Mouse (Mus musculus): ENCODE results near the gene Cirbp. TPM values are rescaled to one million over a fixed set of nuclear protein-coding genes. Genes with fewer than 3 reads are reported as not detected.

Gene Cirbp
- polyA plus RNA-seq, 1 experiment: 105 TPM

DNA sequence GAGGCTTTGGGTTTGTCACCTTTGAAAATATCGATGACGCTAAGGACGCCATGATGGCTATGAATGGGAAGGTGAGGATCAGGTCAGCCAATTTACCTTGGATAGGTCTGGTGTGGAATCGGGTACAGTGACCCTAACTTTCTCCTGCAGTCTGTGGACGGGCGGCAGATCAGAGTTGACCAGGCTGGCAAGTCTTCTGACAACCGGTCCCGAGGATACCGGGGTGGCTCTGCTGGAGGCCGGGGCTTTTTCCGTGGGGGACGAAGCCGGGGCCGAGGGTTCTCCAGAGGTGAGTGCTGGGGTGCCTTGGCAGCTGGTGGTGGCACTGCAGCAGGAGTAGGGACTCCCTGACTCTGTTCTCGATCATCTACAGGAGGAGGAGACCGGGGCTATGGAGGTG is 4.3 kb downstream of the Cirbp start:
- H3K27me3 ChIP-seq (ENCODE audit: control insufficient read depth, insufficient read depth, low read length): no peaks in the 10 kb centered on the region
- H3K36me3 ChIP-seq (ENCODE audit: control insufficient read depth, insufficient read depth, low read length): peaks cover 4% of the 10 kb centered on the region
- H3K4me1 ChIP-seq (ENCODE audit: control insufficient read depth, insufficient read depth, low read length): peaks cover 29% of the 10 kb centered on the region
- TF ChIP-seq CTCF (IDR thresholded peaks at IDR 0.05; ENCODE audit: control insufficient read depth, insufficient read depth, insufficient replicate concordance, low read depth, low read length): no peak
- no peak for TF ChIP-seq POLR2A (IDR thresholded peaks at IDR 0.05; ENCODE audit: control insufficient read depth, low read depth, low read length)
- H3K4me3 ChIP-seq (ENCODE audit: control insufficient read depth, low read depth, low read length): no peak overlapping the region
- H3K27ac ChIP-seq (ENCODE audit: control insufficient read depth, insufficient read depth, low read depth, low read length): no peak overlapping the region

GRCm38 (mm10) chr10:80170601-80171021 is 4.8 kb downstream of the Cirbp start:
- Histone ChIP-seq H3K27ac (ENCODE audit: control insufficient read depth, insufficient read depth, low read depth, low read length) (no peak overlapping the region), H3K36me3 (ENCODE audit: control insufficient read depth, insufficient read depth, low read length) (peaks cover 4% of the 10 kb centered on the region), H3K27me3 (ENCODE audit: control insufficient read depth, insufficient read depth, low read length) (no peaks in the 10 kb centered on the region), H3K4me1 (ENCODE audit: control insufficient read depth, insufficient read depth, low read length) (peaks cover 28% of the 10 kb centered on the region), H3K4me3 (ENCODE audit: control insufficient read depth, low read depth, low read length) (no peak overlapping the region)
- TF ChIP-seq POLR2A (IDR thresholded peaks at IDR 0.05; ENCODE audit: control insufficient read depth, low read depth, low read length): no peak; the same call in 1 of the 2 replicates
- TF ChIP-seq CTCF (IDR thresholded peaks at IDR 0.05; ENCODE audit: control insufficient read depth, insufficient read depth, insufficient replicate concordance, low read depth, low read length): no peak

- TF ChIP-seq POLR2A (IDR thresholded peaks at IDR 0.05; ENCODE audit: control insufficient read depth, low read depth, low read length) (no peak), CTCF (IDR thresholded peaks at IDR 0.05; ENCODE audit: control insufficient read depth, insufficient read depth, insufficient replicate concordance, low read depth, low read length) (no peak)
- Histone ChIP-seq H3K4me3 (ENCODE audit: control insufficient read depth, low read depth, low read length) (no peak overlapping the region; the same call in 1 of the 2 replicates), H3K4me1 (ENCODE audit: control insufficient read depth, insufficient read depth, low read length) (peaks cover 25% of the 10 kb centered on the region), H3K27ac (ENCODE audit: control insufficient read depth, insufficient read depth, low read depth, low read length) (no peak overlapping the region), H3K27me3 (ENCODE audit: control insufficient read depth, insufficient read depth, low read length) (no peaks in the 10 kb centered on the region), H3K36me3 (ENCODE audit: control insufficient read depth, insufficient read depth, low read length) (peaks cover 4% of the 10 kb centered on the region)
Observed at GRCm38 (mm10) chr10:80171252-80171651, 5.5 kb downstream of the Cirbp start.

- peaks cover 23% of the 10 kb centered on the region for H3K4me1 ChIP-seq (ENCODE audit: control insufficient read depth, insufficient read depth, low read length)
- no peak overlapping the region for H3K27ac ChIP-seq (ENCODE audit: control insufficient read depth, insufficient read depth, low read depth, low read length)
- peak overlapping the region; percentile 4 for H3K4me3 ChIP-seq (ENCODE audit: control insufficient read depth, low read depth, low read length)
- H3K36me3 ChIP-seq (ENCODE audit: control insufficient read depth, insufficient read depth, low read length): peaks cover 4% of the 10 kb centered on the region
- TF ChIP-seq POLR2A (IDR thresholded peaks at IDR 0.05; ENCODE audit: control insufficient read depth, low read depth, low read length) (no peak), CTCF (IDR thresholded peaks at IDR 0.05; ENCODE audit: control insufficient read depth, insufficient read depth, insufficient replicate concordance, low read depth, low read length) (no peak)
- H3K27me3 ChIP-seq (ENCODE audit: control insufficient read depth, insufficient read depth, low read length): no peaks in the 10 kb centered on the region
Observed at GRCm38 (mm10) chr10:80171760-80172526, 6.2 kb downstream of the Cirbp start.

GRCm38 (mm10) chr10:80172527-80173292 is 6.9 kb downstream of the Cirbp start, which contains the start of gene 1600002K03Rik:
1600002K03Rik (plus strand) TSS chr10:80172944.
- Histone ChIP-seq H3K27ac (ENCODE audit: control insufficient read depth, insufficient read depth, low read depth, low read length) (peak within 1 kb of the TSS; percentile 82), H3K4me1 (ENCODE audit: control insufficient read depth, insufficient read depth, low read length) (peaks cover 23% of the 10 kb centered on the region), H3K4me3 (ENCODE audit: control insufficient read depth, low read depth, low read length) (peak within 1 kb of the TSS; percentile 88), H3K36me3 (ENCODE audit: control insufficient read depth, insufficient read depth, low read length) (peaks cover 4% of the 10 kb centered on the region), H3K27me3 (ENCODE audit: control insufficient read depth, insufficient read depth, low read length) (no peaks in the 10 kb centered on the region)
- TF ChIP-seq CTCF (IDR thresholded peaks at IDR 0.05; ENCODE audit: control insufficient read depth, insufficient read depth, insufficient replicate concordance, low read depth, low read length) (no peak), POLR2A (IDR thresholded peaks at IDR 0.05; ENCODE audit: control insufficient read depth, low read depth, low read length) (peak; percentile 59)

DNA sequence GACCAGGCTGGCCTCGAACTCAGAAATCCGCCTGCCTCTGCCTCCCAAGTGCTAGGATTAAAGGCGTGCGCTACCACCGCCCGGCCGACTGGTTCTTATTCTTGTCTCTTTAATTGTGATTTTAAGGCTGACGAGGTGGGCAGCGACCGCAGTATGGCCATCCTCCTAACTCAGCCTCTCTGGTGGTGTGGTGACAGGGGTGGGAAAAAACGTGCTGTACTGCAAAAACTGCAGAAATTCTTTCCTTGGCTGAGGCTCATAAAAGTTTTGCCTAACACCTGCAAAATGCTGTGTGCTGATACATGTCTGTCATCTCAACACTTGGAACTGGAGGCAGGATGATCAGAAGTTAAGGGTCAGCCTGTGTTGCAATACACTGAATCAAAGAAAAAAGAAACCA is 7.6 kb downstream of the Cirbp start:
- Histone ChIP-seq H3K4me3 (ENCODE audit: control insufficient read depth, low read depth, low read length) (peak overlapping the region; percentile 41), H3K36me3 (ENCODE audit: control insufficient read depth, insufficient read depth, low read length) (peaks cover 4% of the 10 kb centered on the region), H3K4me1 (ENCODE audit: control insufficient read depth, insufficient read depth, low read length) (peaks cover 23% of the 10 kb centered on the region), H3K27me3 (ENCODE audit: control insufficient read depth, insufficient read depth, low read length) (no peaks in the 10 kb centered on the region), H3K27ac (ENCODE audit: control insufficient read depth, insufficient read depth, low read depth, low read length) (peak overlapping the region; percentile 50)
- TF ChIP-seq POLR2A (IDR thresholded peaks at IDR 0.05; ENCODE audit: control insufficient read depth, low read depth, low read length) (no peak), CTCF (IDR thresholded peaks at IDR 0.05; ENCODE audit: control insufficient read depth, insufficient read depth, insufficient replicate concordance, low read depth, low read length) (no peak)

All from testis, adult 2 months (tissue).